Mouse (Mus musculus): ENCODE measurements at regions not wholly inside any gene's neighbourhood (a gene's known extent, or its start where the extent isn't known, plus 50 kb on each side); places are given as distances from the start of the nearest gene placed in this dataset.

GRCm38 (mm10) chr7:136525821-136526220 lies 368.6 kb upstream of the Mgmt start:
- H3K36me3 ChIP-seq (ENCODE audit: control insufficient read depth, insufficient read depth, low read length) = no peaks in the 10 kb centered on the region
- no peaks in the 10 kb centered on the region for H3K4me1 ChIP-seq (ENCODE audit: control insufficient read depth in 2 of 2, insufficient read depth in 2 of 2, low read length in 2 of 2)
- 78% methylated on average over 9 of the region's 9 CpGs for WGBS
- no peak overlapping the region for H3K4me2 ChIP-seq (ENCODE audit: low read length)
- no peak overlapping the region for H3K9ac ChIP-seq (ENCODE audit: low read length)
- H3K27me3 ChIP-seq (ENCODE audit: control insufficient read depth, insufficient read depth, low read length) = no peaks in the 10 kb centered on the region
- ATAC-seq (ENCODE audit: insufficient number of reproducible peaks, insufficient read depth, low FRiP score, low read depth) = no peak
- no peaks in the 10 kb centered on the region for H3K9me3 ChIP-seq (ENCODE audit: control insufficient read depth, low read length)
- H3K4me3 ChIP-seq (ENCODE audit: control insufficient read depth in 1 of 2, insufficient read depth in 1 of 2, low read depth in 1 of 2, low read length in 2 of 2) = no peak overlapping the region
- no peak overlapping the region for H3K27ac ChIP-seq (replicated peaks in 1 of 2; ENCODE audit: control insufficient read depth in 1 of 2, insufficient read depth in 1 of 2, low read depth in 2 of 2, low read length in 2 of 2)

- no peak overlapping the region for H3K4me2 ChIP-seq (ENCODE audit: low read length)
- ATAC-seq (ENCODE audit: insufficient number of reproducible peaks, insufficient read depth, low FRiP score, low read depth) = no peak
- H3K27me3 ChIP-seq (ENCODE audit: control insufficient read depth, insufficient read depth, low read length) = no peaks in the 10 kb centered on the region
- H3K4me1 ChIP-seq (ENCODE audit: control insufficient read depth in 2 of 2, insufficient read depth in 2 of 2, low read length in 2 of 2) = no peaks in the 10 kb centered on the region
- H3K36me3 ChIP-seq (ENCODE audit: control insufficient read depth, insufficient read depth, low read length) = no peaks in the 10 kb centered on the region
- 83% methylated on average over 8 of the region's 8 CpGs for WGBS
- H3K4me3 ChIP-seq (ENCODE audit: control insufficient read depth in 1 of 2, insufficient read depth in 1 of 2, low read depth in 1 of 2, low read length in 2 of 2) = no peak overlapping the region
- H3K9me3 ChIP-seq (ENCODE audit: control insufficient read depth, low read length) = no peaks in the 10 kb centered on the region
- no peak overlapping the region for H3K9ac ChIP-seq (ENCODE audit: low read length)
- H3K27ac ChIP-seq (replicated peaks in 1 of 2; ENCODE audit: control insufficient read depth in 1 of 2, insufficient read depth in 1 of 2, low read depth in 2 of 2, low read length in 2 of 2) = no peak overlapping the region
These were observed 364.2 kb upstream of the Mgmt start for GRCm38 (mm10) chr7:136530006-136530785.

GRCm38 (mm10) chr7:136531301-136531700 lies 363.1 kb upstream of the Mgmt start:
- no peak for ATAC-seq (ENCODE audit: insufficient number of reproducible peaks, insufficient read depth, low FRiP score, low read depth)
- H3K4me1 ChIP-seq (ENCODE audit: control insufficient read depth in 2 of 2, insufficient read depth in 2 of 2, low read length in 2 of 2) = no peaks in the 10 kb centered on the region
- no peaks in the 10 kb centered on the region for H3K9me3 ChIP-seq (ENCODE audit: control insufficient read depth, low read length)
- H3K27ac ChIP-seq (replicated peaks in 1 of 2; ENCODE audit: control insufficient read depth in 1 of 2, insufficient read depth in 1 of 2, low read depth in 2 of 2, low read length in 2 of 2) = no peak overlapping the region
- H3K27me3 ChIP-seq (ENCODE audit: control insufficient read depth, insufficient read depth, low read length) = no peaks in the 10 kb centered on the region
- no peak overlapping the region for H3K4me2 ChIP-seq (ENCODE audit: low read length)
- H3K4me3 ChIP-seq (ENCODE audit: control insufficient read depth in 1 of 2, insufficient read depth in 1 of 2, low read depth in 1 of 2, low read length in 2 of 2) = no peak overlapping the region
- H3K36me3 ChIP-seq (ENCODE audit: control insufficient read depth, insufficient read depth, low read length) = no peaks in the 10 kb centered on the region
- H3K9ac ChIP-seq (ENCODE audit: low read length) = no peak overlapping the region
- WGBS = 48% methylated on average over 7 of the region's 7 CpGs

GRCm38 (mm10) chr7:136541876-136542655 lies 352.3 kb upstream of the Mgmt start:
- Histone ChIP-seq H3K4me1 (ENCODE audit: control insufficient read depth in 2 of 2, insufficient read depth in 2 of 2, low read length in 2 of 2) (peaks cover 3 to 5% of the 10 kb centered on the region in 2 experiments; a peak in 3 of 4 replicates), H3K4me3 (ENCODE audit: control insufficient read depth in 1 of 2, insufficient read depth in 1 of 2, low read depth in 1 of 2, low read length in 2 of 2) (no peak overlapping the region), H3K9me3 (ENCODE audit: control insufficient read depth, low read length) (no peaks in the 10 kb centered on the region), H3K9ac (ENCODE audit: low read length) (no peak overlapping the region), H3K4me2 (ENCODE audit: low read length) (no peak overlapping the region), H3K27ac (replicated peaks in 1 of 2; ENCODE audit: control insufficient read depth in 1 of 2, insufficient read depth in 1 of 2, low read depth in 2 of 2, low read length in 2 of 2) (no peak overlapping the region), H3K27me3 (ENCODE audit: control insufficient read depth, insufficient read depth, low read length) (no peaks in the 10 kb centered on the region), H3K36me3 (ENCODE audit: control insufficient read depth, insufficient read depth, low read length) (no peaks in the 10 kb centered on the region)
- ATAC-seq (ENCODE audit: insufficient number of reproducible peaks, insufficient read depth, low FRiP score, low read depth) = no peak

- Histone ChIP-seq H3K4me3 (ENCODE audit: control insufficient read depth in 1 of 2, insufficient read depth in 1 of 2, low read depth in 1 of 2, low read length in 2 of 2) (no peak overlapping the region), H3K4me2 (ENCODE audit: low read length) (no peak overlapping the region), H3K4me1 (ENCODE audit: control insufficient read depth in 2 of 2, insufficient read depth in 2 of 2, low read length in 2 of 2) (peaks cover 3 to 5% of the 10 kb centered on the region in 2 experiments; a peak in 3 of 4 replicates), H3K27ac (replicated peaks in 1 of 2; ENCODE audit: control insufficient read depth in 1 of 2, insufficient read depth in 1 of 2, low read depth in 2 of 2, low read length in 2 of 2) (no peak overlapping the region), H3K36me3 (ENCODE audit: control insufficient read depth, insufficient read depth, low read length) (no peaks in the 10 kb centered on the region), H3K9ac (ENCODE audit: low read length) (no peak overlapping the region), H3K9me3 (ENCODE audit: control insufficient read depth, low read length) (no peaks in the 10 kb centered on the region), H3K27me3 (ENCODE audit: control insufficient read depth, insufficient read depth, low read length) (no peaks in the 10 kb centered on the region)
- ATAC-seq (ENCODE audit: insufficient number of reproducible peaks, insufficient read depth, low FRiP score, low read depth) = no peak
- WGBS = 74% methylated on average over 7 of the region's 7 CpGs
These were observed 351.5 kb upstream of the Mgmt start for GRCm38 (mm10) chr7:136542896-136543295.

GRCm38 (mm10) chr7:136547837-136548236 lies 346.6 kb upstream of the Mgmt start:
- H3K9ac ChIP-seq (ENCODE audit: low read length) = no peak overlapping the region
- H3K36me3 ChIP-seq (ENCODE audit: control insufficient read depth, insufficient read depth, low read length) = no peaks in the 10 kb centered on the region
- H3K4me3 ChIP-seq (ENCODE audit: control insufficient read depth in 1 of 2, insufficient read depth in 1 of 2, low read depth in 1 of 2, low read length in 2 of 2) = no peak overlapping the region
- WGBS = 46% methylated on average over 3 of the region's 3 CpGs
- no peak overlapping the region for H3K27ac ChIP-seq (replicated peaks in 1 of 2; ENCODE audit: control insufficient read depth in 1 of 2, insufficient read depth in 1 of 2, low read depth in 2 of 2, low read length in 2 of 2)
- no peaks in the 10 kb centered on the region for H3K27me3 ChIP-seq (ENCODE audit: control insufficient read depth, insufficient read depth, low read length)
- ATAC-seq (ENCODE audit: insufficient number of reproducible peaks, insufficient read depth, low FRiP score, low read depth) = no peak
- no peak overlapping the region for H3K4me2 ChIP-seq (ENCODE audit: low read length)
- no peaks in the 10 kb centered on the region for H3K9me3 ChIP-seq (ENCODE audit: control insufficient read depth, low read length)
- no peaks in the 10 kb centered on the region for H3K4me1 ChIP-seq (ENCODE audit: control insufficient read depth in 2 of 2, insufficient read depth in 2 of 2, low read length in 2 of 2)

GRCm38 (mm10) chr7:136556436-136556835 lies 338.0 kb upstream of the Mgmt start:
- H3K27me3 ChIP-seq (ENCODE audit: control insufficient read depth, insufficient read depth, low read length) = no peaks in the 10 kb centered on the region
- no peak overlapping the region for H3K4me2 ChIP-seq (ENCODE audit: low read length)
- H3K27ac ChIP-seq (replicated peaks in 1 of 2; ENCODE audit: control insufficient read depth in 1 of 2, insufficient read depth in 1 of 2, low read depth in 2 of 2, low read length in 2 of 2) = no peak overlapping the region
- WGBS = 36% methylated on average over 4 of the region's 4 CpGs
- H3K9me3 ChIP-seq (ENCODE audit: control insufficient read depth, low read length) = no peaks in the 10 kb centered on the region
- no peaks in the 10 kb centered on the region for H3K4me1 ChIP-seq (ENCODE audit: control insufficient read depth in 2 of 2, insufficient read depth in 2 of 2, low read length in 2 of 2)
- no peak for ATAC-seq (ENCODE audit: insufficient number of reproducible peaks, insufficient read depth, low FRiP score, low read depth)
- H3K36me3 ChIP-seq (ENCODE audit: control insufficient read depth, insufficient read depth, low read length) = no peaks in the 10 kb centered on the region
- H3K9ac ChIP-seq (ENCODE audit: low read length) = no peak overlapping the region
- H3K4me3 ChIP-seq (ENCODE audit: control insufficient read depth in 1 of 2, insufficient read depth in 1 of 2, low read depth in 1 of 2, low read length in 2 of 2) = no peak overlapping the region

Data from heart, embryonic 14.5 days (tissue).